Mouse (Mus musculus) neutrophil, adult 5-6 weeks (primary cell): ENCODE measurements around the gene Adcy2. TPM values are rescaled to one million over a fixed set of nuclear protein-coding genes. Genes with fewer than 3 reads are reported as not detected.

Experiments
- ATAC-seq: fragments of 151-379, 151-347 bp; 2 replicates; pipeline ENCODE4 v1.8.0; 2017; ENCODE audit warnings: mild to moderate bottlenecking, moderate TSS enrichment; ENCODE audit not compliant: insufficient number of reproducible peaks, poor library complexity, low FRiP score, severe bottlenecking; ENCODE audit errors: extremely low read depth
- total RNA-seq: library from RNA; stranded (forward); fragments of 200-1000 nt; gene quantifications from 2 replicates; pipeline ENCODE4 v1.2.3, GENCODE M21; 2017

The Adcy2 gene
- total RNA-seq, 1 experiment from 2014 or later: not detected

- no peak for ATAC-seq
Measured at GRCm38 (mm10) chr13:68981048-68981447, 18.3 kb downstream of the Adcy2 start.

- ATAC-seq: no peak
Measured at GRCm38 (mm10) chr13:68973143-68973542, 26.2 kb downstream of the Adcy2 start.

- ATAC-seq: no peak
Measured at GRCm38 (mm10) chr13:68961580-68961979, 37.8 kb downstream of the Adcy2 start.

- ATAC-seq: no peak
Measured at GRCm38 (mm10) chr13:68960513-68960912, 38.8 kb downstream of the Adcy2 start.

DNA sequence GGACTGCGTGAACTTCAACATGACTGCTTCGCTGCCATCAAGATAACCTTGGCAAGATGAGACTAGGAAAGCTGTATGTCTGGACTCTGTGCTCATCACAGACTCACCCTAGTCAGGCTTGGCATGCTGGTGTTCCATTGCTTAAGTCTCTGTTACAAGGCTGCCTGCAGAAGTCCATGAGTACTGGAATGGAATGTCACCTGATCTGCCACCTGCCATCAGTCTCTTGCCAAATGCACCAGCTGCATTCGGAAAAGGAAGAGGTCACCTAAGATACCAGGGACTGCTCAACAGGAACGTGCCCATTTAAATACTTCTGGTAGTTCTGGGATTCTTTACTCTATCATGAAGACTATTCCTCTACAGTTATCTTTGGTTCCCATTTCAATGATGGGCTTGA lies 39.9 kb downstream of the Adcy2 start:
- no peak for ATAC-seq

GRCm38 (mm10) chr13:68942735-68943134 lies 56.6 kb downstream of the Adcy2 start:
- no peak for ATAC-seq

GRCm38 (mm10) chr13:68941429-68941828 lies 57.9 kb downstream of the Adcy2 start:
- ATAC-seq: no peak

- ATAC-seq: no peak
Measured at GRCm38 (mm10) chr13:68932283-68932647, 67.1 kb downstream of the Adcy2 start.

DNA sequence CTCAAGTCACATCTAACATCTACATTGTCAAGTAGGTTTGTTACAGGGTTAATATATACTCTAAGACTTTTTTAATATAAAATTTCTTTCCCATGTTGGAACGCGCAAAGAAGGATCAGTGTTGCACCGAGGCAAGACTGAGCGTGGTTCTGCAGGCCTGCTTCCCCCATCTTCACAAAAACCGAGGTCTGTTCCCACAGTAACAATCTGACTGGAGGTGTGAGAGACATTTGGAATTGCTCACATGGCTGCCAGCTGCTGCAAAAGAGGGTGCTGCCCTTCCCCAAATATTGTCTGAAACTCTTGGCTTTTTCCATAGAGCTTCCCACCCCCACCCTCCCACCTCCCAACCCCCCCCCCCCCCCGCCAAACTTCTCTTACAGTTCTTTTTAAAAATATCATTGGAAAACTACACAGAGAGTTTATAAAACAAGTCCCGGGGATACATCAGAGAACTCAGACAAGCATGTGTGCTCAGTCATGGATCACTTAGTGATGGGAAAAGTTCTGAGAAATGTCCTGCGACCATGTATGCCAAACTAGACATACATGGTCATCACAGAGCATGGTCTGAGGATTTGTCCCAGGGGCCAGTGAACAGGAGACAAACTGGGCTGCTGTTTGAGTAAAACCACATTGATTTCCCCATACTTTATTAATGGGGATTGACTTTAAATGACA lies 67.6 kb downstream of the Adcy2 start:
- ATAC-seq: no peak

GRCm38 (mm10) chr13:68928469-68928868 lies 70.9 kb downstream of the Adcy2 start:
- peak; percentile 81; the same call in 1 of the 2 replicates for ATAC-seq

GRCm38 (mm10) chr13:68913666-68914288 lies 85.6 kb downstream of the Adcy2 start:
- ATAC-seq: no peak

DNA sequence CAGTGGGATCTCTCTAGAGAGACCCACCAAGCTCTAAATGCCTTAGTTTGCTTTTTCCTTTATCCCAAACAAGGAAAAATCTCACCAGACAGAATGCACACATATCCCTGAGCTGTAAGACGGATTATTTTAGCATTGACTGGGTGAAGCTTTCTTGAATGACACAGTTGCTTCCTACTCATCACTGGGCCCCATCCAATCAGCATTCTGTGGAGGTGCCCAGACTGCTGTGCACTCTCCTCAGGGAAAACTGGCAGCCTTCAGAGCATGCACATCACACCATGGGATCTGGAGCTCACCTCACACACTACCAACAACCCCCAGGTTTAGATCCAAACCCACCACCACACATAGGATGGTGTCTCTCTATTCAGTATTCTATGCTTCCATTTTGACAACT lies 92.7 kb downstream of the Adcy2 start:
- ATAC-seq: no peak

DNA sequence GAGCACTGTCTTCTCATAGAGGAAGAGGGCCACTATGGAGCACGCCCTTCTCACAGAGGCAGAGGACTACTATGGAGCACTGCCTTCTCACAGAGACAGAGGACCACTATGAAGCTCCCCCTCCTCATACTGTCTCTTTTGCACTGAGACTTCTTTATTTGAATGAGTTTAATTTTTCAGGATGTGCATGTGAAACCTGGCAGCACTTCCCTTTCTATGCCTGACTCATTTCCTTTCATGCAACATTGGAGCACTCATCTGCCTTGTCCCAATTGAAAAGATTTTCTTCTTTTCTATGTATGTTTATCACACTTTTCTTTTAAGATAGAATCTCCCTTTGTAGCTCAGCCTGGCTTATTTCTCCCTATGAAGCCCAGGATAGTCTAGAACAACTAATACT lies 96.6 kb downstream of the Adcy2 start:
- no peak for ATAC-seq

DNA sequence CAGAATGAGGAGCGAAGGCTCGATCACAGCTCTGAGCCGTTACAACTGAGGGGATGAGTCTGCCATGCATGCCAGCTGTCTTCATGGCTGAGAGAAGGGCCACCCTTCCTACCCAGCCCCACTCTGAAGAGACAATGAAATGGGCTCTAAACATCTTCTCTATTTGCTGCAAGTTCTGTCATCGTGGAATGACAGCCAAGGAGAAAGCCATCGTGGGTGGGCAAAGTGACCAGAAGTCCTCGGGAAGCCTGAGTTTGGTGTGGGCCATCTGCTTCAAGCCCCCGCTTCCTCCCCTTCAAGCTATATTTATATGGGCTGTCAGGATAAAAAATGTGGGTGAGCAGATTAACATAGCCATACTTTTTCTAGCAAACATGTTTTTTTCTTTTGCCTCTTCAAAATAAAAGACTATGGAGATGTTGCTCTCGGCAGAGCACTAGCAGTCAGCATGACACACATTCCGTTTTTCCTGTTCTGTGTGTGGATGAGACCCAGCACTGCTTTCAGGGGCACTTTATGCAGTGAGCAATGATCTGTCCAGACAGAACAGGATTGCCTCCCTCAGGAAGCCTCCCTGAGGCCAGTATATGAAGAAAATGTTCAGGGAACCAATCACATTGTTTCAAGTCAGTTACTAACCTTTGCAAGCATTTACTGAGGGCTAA lies 109.3 kb downstream of the Adcy2 start:
- no peak for ATAC-seq

GRCm38 (mm10) chr13:68868776-68869175 lies 130.6 kb downstream of the Adcy2 start:
- ATAC-seq: no peak

GRCm38 (mm10) chr13:68867940-68868655 lies 131.2 kb downstream of the Adcy2 start:
- no peak for ATAC-seq

DNA sequence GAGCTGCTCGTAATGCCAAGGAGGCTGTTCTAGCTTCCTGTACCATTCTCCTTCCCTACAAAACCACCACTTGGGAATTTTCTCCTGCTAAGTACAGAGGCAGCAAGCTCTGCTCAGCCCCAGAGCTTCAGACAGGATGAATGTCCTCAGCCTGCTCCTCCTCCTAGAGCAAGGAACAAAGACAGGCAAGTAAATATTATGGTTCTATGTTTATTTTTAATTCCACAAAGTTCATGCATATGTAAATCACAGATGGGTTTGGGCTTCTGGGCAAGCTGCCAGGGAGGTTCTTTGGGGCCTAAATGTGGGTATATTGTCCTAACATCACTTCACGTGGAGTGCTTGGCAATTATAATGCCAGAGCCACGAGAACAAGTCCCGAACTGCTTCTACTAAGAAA lies 139.3 kb downstream of the Adcy2 start:
- no peak for ATAC-seq

GRCm38 (mm10) chr13:68848265-68848664 lies 151.1 kb downstream of the Adcy2 start:
- ATAC-seq: no peak

GRCm38 (mm10) chr13:68839517-68839916 lies 159.8 kb downstream of the Adcy2 start:
- ATAC-seq: no peak

DNA sequence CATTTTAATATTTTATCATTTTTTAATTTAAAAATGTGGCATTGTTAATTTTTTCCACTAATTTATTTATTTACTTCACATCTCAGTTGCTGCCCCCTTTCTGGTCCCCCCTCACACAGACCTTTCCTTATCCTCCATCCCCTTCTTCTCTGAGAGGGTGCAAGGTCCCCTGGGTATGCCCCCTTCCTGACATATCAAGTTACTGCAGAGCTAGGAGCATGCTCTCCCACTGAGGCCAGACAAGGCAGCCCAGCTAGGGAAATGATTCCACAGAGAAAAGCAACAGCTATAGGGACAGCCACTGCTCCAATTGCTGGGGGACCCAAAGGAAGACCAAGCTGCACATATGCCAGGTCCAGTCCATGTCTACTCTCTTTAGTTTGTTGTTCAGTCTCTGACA lies 163.2 kb downstream of the Adcy2 start:
- ATAC-seq: no peak
